Mouse (Mus musculus) CD4-positive naive resting alpha-beta T cell, adult 57 days (primary cell): Measurements from ENCODE around the gene Armc10. TPM values are rescaled to one million over a fixed set of nuclear protein-coding genes. Genes with fewer than 3 reads are reported as not detected.

Source experiments
- total RNA-seq: library from RNA; stranded (reverse); gene quantifications from one replicate; pipeline ENCODE4 v1.2.4, GENCODE M21; 2023

The Armc10 gene
- 34.0 TPM for total RNA-seq

DNA sequence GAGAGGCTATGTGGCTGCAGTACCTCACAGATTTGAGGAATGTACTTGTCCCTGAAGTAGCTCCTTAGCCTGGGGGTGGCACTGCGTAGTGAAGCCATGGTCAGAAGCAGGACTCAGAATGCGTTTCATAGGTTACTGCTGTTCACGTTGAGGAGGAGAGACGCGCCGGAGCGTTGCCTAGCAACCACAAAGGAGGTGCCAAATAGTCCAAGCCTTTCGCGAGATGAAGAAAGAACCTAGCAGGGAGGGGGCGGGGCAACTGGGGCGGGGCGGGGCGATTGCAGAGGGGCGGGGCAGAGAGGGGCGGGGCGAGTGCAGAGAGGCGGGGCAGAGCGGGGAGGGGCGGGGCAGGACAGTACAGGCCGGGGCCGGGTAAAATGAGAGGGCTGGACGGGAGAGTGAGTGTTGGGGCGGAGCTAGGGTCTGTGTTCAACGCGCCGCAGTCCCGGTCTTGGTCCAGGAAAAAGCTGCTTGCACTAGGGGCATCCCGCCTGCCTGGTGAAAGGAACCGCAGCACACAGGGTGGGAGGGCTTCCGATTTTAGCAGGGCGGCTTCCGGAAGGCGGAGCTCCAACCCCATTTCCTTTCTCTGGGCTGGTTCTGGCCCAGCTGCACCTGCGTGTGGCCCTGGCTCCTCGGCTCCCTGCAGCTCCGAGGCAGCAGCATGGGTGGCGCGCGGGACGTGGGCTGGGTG is at the start of gene Armc10, which contains the start of gene Fbxl13:
TSS of gene Armc10 (plus strand) at position 375 of the 694 bp plus-strand sequence.
TSS of gene Fbxl13 (minus strand) at position 196 of the 694 bp plus-strand sequence.

DNA sequence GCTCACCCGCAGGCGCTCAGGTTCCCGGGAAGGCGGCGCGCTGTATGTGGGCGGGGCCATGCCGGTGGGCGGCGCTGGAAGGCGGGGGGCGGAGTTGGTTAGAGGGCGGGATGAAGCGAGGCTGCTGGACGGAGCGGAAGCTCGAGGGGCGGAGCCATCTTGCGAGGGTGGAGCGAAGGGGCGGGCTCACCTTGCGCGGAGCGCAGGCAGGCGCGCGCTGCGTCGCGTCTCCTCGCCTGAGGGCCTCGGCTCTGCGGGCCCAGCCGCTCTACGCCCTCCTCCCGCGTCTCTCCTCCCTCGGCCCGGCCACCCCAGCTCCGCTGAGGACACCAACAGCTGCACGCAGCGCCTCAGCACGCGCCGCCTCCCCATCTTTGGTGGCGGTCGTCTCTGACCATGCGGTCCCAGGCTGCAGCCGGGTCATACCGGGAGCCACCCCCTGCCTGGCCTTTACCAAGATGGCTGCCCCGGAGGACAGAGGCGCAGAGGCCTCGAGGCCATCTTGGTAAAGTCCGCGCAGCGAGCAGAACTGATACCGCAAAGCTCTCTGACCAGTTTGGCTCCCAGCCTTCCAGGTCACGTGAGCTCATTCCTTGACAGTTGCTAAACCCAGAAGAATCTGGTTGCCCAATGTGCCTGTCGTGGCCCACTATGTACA is 55.9 kb downstream of the Armc10 start, which contains the start of gene Napepld:
TSS of gene Napepld (minus strand) at position 46 of the 658 bp plus-strand sequence.

Other genes with a start within 250 kb of the Armc10 start
- gene Ccdc146, start 221.1 kb upstream of the Armc10 start, total RNA-seq, result not detected
- gene Fam185a, start 220.9 kb upstream of the Armc10 start, total RNA-seq, result 3.6 TPM
- not detected for gene Lrrc17, start 102.3 kb upstream of the Armc10 start, total RNA-seq
- gene Fbxl13, start 179 bp upstream of the Armc10 start, total RNA-seq, result not detected
- gene Napepld, start 55.6 kb downstream of the Armc10 start, total RNA-seq, result 2.5 TPM
- 80.3 TPM for gene Pmpcb, start 91.3 kb downstream of the Armc10 start, total RNA-seq
- gene Dnajc2, start 139.4 kb downstream of the Armc10 start, total RNA-seq, result 56.7 TPM
- 66.0 TPM for gene Psmc2, start 139.5 kb downstream of the Armc10 start, total RNA-seq
- gene Slc26a5, start 219.8 kb downstream of the Armc10 start, total RNA-seq, result not detected